Mouse (Mus musculus) yolk sac, embryonic 10.5 days (tissue): ENCODE data around the gene Ucn.

Source experiments
- DNase-seq: peaks from one replicate; pipeline ENCODE4 v3.0.0-alpha.2; 2017; ENCODE audit warnings: low spot score

The Ucn gene

DNA sequence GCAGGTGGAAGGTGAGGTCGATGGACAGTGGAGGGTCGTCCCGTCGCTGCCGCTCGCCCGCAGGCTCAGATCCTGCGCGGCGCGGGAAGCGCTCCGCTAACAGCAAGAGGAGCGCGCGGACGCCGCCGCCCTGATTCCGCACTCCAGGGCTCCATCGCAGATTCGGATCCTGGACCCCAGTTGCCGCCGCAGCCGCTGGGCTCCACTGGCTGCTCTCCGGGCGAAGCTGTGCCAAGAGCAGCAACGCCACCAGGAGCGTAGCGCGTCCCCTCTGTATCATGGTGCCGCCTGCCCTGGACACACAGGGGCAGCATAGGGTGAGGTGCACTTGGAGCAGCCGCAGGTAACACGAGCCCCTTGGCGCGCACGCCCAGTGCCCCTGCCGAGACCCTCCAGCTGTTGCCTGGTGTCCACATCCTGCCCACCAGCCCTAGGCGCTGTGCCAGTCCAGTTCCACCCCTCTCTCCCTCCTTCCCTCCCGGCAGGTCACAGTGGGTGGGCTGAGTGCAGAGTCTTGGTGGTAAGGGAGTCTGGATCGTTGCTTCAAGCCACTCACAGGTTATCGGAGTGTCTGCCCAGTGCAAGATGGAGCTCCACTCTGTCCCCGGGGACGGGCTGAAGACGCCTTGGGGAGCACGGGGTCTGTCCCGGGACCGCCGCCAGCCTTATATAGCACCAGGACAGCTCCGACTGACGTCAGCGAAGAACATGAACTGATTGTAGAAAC is at the start of gene Ucn:
Ucn (minus strand) TSS at position 589 of the 727 bp plus-strand sequence.
- no peak for DNase-seq

DNA sequence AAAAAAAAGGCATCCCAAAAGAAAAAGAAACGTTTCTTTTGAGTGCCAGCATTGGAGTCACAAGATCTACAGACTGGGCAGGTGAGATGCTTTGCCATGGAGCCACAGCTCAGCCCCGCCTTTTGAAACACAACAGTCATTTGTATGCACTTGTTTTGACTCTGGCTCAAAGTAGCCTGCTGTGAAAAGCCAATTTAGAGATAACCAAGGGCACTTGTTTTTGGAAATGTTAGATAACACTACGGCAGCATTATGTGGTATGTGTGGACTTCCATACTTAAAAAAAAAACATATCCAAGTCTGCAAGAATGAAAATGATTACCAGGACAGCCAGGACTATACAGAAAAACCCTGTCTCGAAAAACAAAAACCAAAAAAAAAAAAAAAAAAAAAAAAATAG is 45.0 kb upstream of the Ucn start:
- DNase-seq = no peak

DNA sequence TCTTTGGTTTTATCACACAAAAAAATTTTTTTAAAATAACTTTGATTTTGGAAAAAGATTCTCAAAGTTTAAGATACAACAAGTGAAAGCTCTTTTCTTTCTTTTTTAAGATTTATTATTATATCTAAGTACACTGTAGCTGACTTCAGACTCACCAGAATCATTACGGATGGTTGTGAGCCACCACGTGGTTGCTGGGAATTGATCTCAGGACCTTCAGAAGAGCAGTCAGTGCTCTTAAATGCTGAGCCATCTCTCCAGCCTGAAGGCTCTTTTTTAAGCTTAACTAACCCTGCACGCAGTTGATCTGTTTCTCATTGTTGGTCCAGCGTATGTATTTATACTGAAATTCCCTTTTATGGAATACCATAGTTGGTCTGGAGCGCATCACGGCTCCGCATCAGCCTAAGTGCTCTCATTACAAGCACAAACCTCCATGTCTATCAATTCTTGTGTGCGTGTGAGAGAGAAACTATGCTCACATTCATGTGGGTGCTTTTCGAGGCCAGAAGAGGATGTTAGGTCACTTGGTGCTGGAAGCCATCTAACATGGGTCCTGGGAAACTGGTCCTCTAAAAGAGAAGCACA is 42.6 kb upstream of the Ucn start:
- no peak for DNase-seq

DNA sequence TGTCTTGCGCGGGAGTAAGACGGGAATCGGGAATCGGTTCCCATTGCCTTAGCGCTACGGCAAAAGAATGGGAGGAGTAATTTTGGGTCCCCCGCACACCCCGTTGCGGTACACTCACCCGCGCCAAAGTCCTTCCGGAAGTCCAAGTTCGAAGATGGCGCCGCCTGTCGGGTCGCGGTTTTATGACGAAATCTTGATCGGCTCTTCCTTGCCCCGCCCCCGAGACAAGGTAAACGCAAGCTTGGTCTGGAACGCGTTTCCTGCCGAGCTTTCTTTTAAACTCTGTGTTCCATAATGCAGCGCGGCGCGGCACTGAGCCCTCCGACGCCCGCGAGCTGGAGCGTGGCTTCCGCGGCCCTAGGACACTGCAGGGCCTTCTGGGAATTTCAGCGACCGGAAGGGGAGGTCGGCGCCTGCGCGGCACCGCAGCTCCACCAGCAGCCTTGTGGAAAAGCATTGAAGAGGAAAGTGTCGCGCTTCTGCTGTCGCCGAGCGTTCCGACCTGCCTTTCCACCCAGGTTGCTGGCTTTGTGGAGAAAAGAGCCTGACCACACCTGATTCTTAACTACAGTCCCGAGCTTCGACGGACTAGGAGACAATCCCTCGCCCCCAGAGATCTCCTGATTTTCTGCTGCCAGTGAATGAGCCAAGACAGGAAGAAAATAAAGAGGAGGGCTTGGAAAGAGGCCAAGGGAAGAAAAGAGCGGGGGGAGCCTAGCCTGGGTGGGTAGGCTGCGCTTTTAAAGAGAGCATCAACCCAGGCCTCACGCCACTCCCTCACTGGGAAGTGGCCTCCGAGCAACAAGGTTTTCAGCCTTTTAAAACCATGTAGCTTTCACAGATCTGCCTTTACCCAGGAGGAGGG is 41.4 kb upstream of the Ucn start, which contains the start of the genes Gm29609 and Gtf3c2:
Gm29609 (minus strand) TSS at position 146 of the 865 bp plus-strand sequence.
Gtf3c2 (minus strand) TSS at position 379 of the 865 bp plus-strand sequence.
- DNase-seq = peak; percentile 93

DNA sequence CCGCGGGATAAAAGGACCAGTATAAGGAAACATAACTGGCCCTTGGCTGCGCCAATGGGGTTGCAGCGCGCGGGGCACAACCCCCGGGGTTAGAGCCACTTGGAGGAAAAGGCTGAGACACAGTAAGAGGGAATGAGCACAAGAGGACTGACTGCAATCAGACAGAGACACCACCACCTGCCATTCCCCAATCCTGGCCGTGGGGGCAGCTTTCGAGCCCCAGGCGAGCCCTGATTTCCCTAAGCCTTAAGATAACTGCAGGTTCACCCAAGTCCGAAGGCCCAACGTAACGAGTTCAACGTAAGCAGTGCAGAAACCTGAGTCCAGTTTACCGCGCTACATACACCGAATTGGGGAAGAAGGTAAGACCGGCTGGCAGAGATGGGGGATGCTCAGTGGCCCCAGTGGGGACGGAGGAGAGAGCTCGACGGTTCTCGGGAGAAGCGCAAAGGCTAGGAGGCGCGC is 40.7 kb upstream of the Ucn start:
- DNase-seq = no peak

DNA sequence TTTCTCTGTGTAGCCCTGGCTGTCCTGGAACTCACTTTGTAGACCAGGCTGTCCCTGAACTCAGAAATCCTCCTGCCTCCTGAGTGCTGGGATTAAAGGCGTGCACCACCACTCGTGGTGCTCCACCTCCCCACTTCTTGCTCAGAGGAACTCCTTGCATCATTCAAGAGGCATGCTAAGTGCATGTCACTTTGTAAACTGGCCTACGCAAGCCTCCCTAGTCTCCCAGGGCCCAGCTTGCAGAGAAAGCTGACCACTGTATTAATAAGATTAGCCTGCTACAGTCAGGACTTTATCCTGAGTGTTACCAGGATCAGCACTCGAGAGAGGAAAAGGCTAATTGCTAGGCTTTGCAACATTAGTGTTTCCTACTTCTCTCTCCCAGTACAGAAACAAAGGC is 30.0 kb upstream of the Ucn start:
- no peak for DNase-seq

DNA sequence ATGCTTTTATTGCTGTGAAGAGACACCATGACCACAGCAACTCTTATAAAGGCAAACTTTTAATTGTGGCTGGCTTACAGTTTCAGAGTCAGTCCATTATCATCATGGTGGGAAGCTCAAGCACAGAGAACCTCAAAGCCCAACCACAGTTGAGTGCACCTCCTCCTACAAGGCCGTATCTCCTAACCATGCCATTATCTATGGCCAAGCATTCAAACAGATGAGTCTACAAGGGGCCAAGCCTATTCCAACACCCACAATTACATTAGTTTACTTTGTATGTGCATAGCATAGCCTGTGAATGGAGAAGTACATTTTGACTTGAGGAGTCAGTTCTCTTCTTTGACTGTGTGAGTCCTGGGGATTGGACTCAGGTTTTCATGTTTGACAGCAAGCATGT is 26.2 kb upstream of the Ucn start:
- DNase-seq = no peak

DNA sequence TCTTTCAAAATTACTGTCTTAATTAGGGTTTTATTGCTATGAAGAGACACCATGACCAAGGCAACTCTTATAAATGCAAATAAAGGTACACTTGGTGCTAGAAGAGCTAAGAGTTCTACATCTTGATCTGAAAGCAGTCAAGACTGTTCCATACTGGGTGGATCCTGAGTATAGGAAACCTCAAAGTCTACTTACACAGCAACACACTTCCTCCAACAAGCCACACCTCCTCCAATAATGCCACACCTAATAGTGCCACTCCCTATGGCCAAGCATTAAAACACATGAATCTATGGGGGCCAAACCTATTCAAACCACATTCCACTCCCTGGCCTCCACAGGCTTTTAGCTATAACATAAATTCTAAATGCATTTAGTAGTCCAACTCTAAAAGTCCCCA is 23.8 kb upstream of the Ucn start:
- no peak for DNase-seq

DNA sequence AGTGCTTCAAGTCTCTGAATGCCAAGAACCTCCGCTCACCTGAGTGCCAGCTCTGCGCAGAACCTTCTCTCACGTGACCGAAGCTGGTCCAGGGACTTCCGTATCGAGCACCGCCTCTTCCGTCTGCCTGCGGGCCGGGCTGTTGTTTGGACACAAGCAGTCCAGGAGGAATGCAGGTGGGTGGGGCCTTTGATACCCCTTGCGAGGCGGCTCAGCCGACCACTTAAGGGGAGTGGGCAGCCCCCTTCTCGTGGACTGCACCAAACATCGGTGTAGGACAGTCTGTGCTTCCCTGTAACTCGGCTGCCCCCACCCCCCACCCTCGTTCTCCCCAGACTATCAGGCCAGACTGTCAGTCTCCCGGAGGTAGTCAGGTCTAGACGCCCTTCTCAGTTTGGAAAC is 15.5 kb upstream of the Ucn start, which contains the start of gene Mpv17:
Mpv17 (minus strand) TSS at position 100 of the 402 bp plus-strand sequence.
- DNase-seq = peak; percentile 88

DNA sequence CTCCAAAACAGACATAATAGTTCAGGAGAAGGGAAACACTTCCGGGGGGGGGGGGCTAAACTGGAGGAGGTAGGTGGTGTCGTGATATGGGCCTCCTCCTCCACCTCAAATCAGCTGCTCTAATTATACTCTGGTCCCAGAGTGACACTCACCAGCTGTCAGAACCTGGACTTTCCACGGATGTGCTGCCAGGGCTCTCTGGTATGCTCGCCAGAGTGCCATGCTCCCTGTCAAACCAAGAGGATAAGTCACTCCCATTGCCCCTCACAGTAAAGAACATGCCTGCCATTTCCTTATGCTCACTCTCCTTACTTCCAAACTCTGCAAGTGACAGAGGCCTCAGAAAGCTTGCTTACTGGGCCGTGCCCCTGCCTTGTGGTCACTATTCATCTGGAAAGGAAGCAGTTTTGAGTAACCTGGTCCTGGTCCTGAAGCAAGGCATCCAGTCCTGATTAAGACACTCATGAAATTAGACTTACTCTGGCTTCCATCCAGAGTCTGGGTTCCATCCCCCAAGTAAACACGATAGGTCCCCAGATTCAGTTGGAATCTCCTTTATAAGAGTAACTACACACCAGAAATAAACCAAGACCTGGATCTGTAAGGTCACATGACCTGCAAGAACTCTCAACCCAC is 15.0 kb upstream of the Ucn start:
- no peak for DNase-seq

DNA sequence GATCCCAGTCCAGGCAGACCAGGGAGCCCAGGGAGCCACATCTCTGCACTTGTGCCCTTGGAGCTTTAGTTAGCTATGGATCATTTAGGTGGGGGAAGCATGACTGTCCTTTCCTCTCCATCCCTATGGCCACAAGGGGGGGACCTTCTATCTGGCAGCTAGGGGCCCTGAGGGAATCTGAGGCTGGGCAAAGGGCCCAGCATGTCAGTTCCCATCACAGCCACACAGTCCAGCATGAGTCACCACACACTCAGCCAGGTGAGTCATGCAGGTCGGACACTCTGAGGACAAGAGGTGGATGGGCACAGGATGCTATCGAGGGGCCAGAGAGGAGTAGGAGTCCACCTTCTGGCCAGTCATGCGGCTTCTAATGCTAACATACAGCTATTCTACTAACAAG is 13.1 kb upstream of the Ucn start:
- no peak for DNase-seq

DNA sequence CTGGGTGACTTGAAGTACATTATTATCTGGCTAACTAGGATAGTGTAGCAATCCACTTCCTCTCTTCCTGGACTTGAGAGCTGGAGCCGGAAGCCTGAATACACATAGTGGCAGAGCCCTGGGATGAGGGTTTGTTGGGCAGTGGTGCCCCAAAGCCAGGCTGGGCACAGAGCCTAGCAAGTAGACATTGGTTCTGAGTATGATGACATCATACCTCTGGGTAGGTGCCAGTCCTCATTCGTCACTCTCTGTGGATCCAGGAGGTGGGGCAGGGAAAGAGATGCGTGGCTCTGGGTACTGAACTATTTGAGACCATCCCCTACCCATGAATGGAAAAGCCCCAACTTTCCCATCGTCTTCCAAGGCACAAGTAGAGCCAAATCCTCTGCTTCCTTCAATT is 11.2 kb upstream of the Ucn start:
- DNase-seq = no peak

DNA sequence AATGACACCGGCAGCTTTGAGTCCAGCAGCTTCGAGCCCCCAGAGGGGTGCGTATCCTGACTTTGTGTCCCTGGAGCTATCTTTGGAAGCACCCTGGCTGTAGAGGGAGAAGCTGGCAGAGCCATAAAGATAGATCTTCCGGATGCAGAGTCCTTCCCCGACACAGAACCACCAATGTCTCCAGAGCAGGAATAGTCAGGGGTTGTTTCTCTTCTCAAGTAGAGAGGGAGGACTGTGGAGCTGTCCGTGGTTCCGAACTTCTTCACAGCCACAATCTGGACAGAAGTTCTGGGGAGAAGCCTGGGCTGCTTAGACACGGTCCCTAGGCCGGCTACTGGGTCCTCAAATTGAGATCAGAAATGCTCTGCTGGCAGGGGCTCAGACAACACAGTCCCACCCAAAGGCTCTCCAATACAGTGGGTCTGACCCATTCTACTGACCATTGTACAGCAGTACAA is 368 bp upstream of the Ucn start:
- peak; percentile 33 for DNase-seq

DNA sequence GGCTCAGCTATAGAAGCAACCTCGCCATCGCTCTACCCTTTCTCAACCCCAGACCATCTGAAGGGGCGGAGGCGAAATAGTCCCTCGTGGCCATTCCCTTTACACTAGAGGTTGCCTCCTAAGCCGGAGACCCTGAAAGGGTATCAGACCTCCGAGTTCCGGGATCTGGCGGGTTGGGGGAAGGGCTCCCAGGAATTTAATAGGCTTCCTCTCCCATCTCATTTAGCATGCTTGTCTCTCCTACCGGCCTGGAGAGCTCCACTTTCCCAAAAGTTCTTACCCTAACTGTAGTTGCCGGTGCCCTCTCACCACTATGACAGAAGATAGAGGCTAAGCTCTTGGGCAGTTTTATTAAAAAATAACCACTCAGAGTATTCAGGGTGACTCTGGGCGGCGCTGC is 971 bp downstream of the Ucn start:
- DNase-seq = no peak

DNA sequence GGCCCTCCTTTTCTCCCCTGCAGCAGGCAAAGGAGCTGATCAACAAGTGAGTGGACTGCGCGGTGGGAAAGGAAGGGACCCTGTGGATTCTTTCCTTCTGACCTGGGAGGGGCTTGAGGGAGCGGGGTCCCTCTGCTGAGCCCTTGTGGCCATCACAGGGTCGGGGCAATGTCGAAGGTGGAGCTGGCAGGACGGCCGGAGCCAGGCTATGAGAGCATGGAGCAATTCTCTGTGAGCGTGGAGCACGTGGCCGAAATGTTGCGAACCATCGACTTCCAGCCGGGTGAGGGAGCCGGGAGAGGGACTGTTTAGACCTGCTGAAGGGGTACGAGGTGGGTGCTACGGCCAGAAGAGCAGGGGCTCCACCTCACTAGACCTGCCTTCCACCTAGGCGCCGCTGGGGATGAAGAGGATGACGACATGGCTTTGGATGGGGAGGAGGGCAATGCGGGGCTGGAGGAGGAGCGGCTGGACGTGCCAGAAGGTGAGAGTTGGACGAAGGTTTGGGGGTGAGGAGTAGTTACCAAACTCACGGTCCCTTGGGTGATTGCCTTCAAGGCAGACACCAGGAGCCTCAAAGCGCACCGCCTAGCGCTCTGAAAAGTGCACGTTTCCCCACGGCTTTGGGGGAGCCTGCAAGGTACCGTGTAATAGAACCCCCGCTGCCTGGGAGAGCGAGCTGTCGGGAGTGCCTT is 1.8 kb downstream of the Ucn start:
- DNase-seq = no peak

DNA sequence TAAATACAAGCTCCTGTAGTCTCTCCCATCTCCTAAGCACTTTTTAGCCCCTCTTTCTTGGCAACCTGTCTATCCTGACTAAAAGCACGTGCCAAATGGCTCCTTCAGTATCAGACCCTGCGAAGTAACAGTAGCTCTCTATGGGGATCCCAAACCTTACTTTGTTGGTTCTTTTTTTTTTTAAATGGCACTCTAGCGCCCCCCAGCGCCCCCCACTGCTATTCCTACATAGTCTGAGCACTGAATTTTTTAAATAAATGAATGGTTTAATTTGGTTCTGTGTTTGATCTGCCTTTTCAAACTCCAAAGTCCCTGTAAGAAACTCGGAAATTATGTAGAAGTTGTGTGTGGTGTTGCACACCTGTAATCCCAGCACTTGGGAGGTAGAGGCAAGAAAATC is 12.6 kb downstream of the Ucn start:
- DNase-seq = no peak

DNA sequence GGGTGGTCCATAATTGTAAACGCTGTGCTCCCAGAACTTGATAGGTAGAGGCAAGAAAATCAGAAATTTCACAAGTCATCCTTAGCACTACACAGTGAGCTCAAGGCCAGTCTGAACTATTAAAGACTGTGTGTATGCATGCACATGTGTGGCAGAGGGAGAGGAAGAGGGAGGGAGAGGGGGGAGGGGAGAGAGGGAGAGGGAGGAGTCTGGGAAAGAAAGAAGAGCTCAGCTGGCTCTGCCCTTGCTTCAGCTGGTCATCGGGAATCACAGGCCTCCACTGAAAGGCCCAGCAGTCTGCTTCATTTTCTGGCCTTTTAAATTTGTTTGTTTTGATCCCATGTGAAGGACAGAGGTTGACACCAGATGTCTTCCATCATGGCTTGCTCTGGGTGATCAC is 15.1 kb downstream of the Ucn start:
- DNase-seq = no peak

DNA sequence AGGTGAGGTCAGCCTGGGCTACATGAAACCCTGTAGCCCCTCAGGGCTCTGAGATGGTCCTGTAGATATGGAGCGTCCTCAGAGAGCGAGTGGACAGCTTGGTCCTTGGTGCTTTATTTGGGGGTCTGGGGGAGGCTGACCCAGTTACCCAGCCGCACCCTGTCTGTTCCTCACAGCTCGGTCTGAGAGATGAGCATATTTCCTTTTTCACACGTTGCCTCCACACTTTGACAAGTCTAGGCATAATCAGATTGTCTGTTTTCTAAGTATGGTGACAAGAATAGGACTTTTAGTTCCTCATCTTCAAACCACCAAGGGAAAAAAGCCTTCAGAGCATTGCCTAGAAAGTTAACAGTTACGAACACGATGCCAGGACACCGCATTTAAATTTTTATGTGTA is 17.5 kb downstream of the Ucn start:
- DNase-seq = no peak

DNA sequence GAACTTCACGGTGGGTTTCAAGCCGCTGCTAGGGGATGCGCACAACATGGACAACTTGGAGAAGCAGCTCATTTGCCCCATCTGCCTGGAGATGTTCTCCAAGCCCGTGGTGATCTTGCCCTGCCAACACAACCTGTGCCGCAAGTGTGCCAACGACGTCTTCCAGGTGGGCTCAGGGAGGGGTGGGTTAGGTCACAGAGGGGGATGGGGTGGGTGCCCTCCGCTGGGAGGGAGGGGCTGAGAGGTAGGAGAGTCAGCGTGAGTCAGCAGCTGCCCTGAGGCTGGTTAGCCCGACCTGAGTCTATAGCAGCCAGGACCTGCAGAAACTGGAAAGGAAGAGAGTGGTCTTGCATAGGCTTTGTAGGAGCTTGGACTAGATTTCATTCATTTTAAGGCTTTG is 21.7 kb downstream of the Ucn start:
- DNase-seq = no peak

DNA sequence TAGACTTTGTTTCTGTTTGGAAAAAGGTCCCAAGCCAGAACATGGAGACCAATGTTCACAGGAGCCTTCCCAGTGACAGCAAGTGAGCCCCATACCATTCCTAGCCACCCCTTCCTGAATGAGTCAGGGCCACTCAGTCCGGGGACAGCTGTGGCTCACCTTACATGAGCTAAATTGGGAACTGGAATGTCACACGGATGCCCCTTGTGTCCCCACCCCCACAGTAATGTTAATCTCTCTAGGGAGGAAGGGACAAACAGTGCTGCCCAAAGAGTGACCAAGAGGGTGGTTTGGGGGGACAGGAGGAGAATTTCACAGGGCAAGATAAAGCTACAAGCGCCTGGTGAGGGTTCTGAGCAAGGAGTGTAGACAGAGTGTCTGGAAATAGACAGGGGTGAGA is 22.3 kb downstream of the Ucn start, which contains the start of gene Trim54:
Trim54 (plus strand) TSS at position 359 of the 400 bp plus-strand sequence.
- DNase-seq = no peak

DNA sequence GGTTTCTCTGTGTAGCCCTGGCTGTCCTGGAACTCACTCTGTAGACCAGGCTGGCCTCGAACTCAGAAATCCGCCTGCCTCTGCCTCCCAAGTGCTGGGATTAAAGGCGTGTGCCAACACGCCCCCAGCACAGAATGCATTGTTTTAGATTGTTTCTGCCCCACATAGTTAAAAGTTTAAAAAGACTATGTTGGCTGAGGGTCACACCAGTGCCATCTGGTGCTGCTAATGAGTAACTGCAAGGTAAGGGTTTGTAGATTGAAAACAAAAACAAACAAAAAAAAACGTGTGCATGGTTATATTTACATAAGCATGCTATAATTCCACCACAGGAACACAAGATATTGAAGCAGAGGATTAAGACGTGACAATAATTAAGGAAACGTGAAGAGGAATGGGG is 27.8 kb downstream of the Ucn start:
- DNase-seq = no peak
